Mouse (Mus musculus): Measurements from ENCODE around the gene Vmn2r-ps159. TPM values are rescaled to one million over a fixed set of nuclear protein-coding genes. Genes with fewer than 3 reads are reported as not detected.
"Not testable (repeated sequence)": the region's sequence is repeated elsewhere in the genome, so short reads cannot be mapped to it uniquely, and the experiment has no call there.

Vmn2r-ps159 gene
- total RNA-seq (2012; rRNA removed) (not detected in 2 replicates), polyA plus RNA-seq (2012; ENCODE audit: insufficient read depth in 1 of 2, insufficient read length in 2 of 2, low read depth in 1 of 2, low replicate concordance in 2 of 2, missing spikeins in 1 of 2) (not detected)

- H3K27ac ChIP-seq (ENCODE audit: control insufficient read depth, low read depth, low read length); H3K9ac ChIP-seq (ENCODE audit: control insufficient read depth, low read depth, low read length, poor library complexity, severe bottlenecking); DNase-seq (ENCODE audit: low read depth, low spot score); H3K4me3 ChIP-seq (ENCODE audit: control insufficient read depth in 1 of 2, insufficient read depth in 1 of 2, low read depth in 2 of 2, low read length in 2 of 2); H3K27me3 ChIP-seq (ENCODE audit: control insufficient read depth in 1 of 2, insufficient read depth in 2 of 2, low read length in 2 of 2); H3K79me2 ChIP-seq (ENCODE audit: control insufficient read depth, insufficient read depth, low read length, poor library complexity); H3K4me1 ChIP-seq (ENCODE audit: control insufficient read depth in 1 of 2, insufficient read depth in 2 of 2, low read length in 2 of 2); H3K9me3 ChIP-seq (replicated peaks; ENCODE audit: insufficient read depth, low read length); H3K36me3 ChIP-seq (ENCODE audit: control insufficient read depth in 1 of 2, insufficient read depth in 2 of 2, low read length in 2 of 2): not testable (repeated sequence)
These were observed at the start of gene Vmn2r-ps159 for GRCm38 (mm10) chr4:156330803-156331202. Gene Vmn2r-ps159 (plus strand): TSS chr4:156331103.

GRCm38 (mm10) chr4:156341601-156342504 is 10.9 kb downstream of the Vmn2r-ps159 start:
- H3K27me3 ChIP-seq (ENCODE audit: control insufficient read depth in 1 of 2, insufficient read depth in 2 of 2, low read length in 2 of 2); H3K9me3 ChIP-seq (replicated peaks; ENCODE audit: insufficient read depth, low read length); H3K27ac ChIP-seq (ENCODE audit: control insufficient read depth, low read depth, low read length); H3K9ac ChIP-seq (ENCODE audit: control insufficient read depth, low read depth, low read length, poor library complexity, severe bottlenecking); H3K36me3 ChIP-seq (ENCODE audit: control insufficient read depth in 1 of 2, insufficient read depth in 2 of 2, low read length in 2 of 2); H3K4me3 ChIP-seq (ENCODE audit: control insufficient read depth in 1 of 2, insufficient read depth in 1 of 2, low read depth in 2 of 2, low read length in 2 of 2); H3K4me1 ChIP-seq (ENCODE audit: control insufficient read depth in 1 of 2, insufficient read depth in 2 of 2, low read length in 2 of 2); H3K79me2 ChIP-seq (ENCODE audit: control insufficient read depth, insufficient read depth, low read length, poor library complexity); DNase-seq (ENCODE audit: low read depth, low spot score): not testable (repeated sequence)

GRCm38 (mm10) chr4:156342569-156343325 is 11.8 kb downstream of the Vmn2r-ps159 start:
- Histone ChIP-seq H3K27ac (ENCODE audit: control insufficient read depth, low read depth, low read length) (no peak overlapping the region), H3K36me3 (ENCODE audit: control insufficient read depth in 1 of 2, insufficient read depth in 2 of 2, low read length in 2 of 2) (no peaks in the 10 kb centered on the region), H3K9ac (ENCODE audit: control insufficient read depth, low read depth, low read length, poor library complexity, severe bottlenecking) (no peak overlapping the region), H3K27me3 (ENCODE audit: control insufficient read depth in 1 of 2, insufficient read depth in 2 of 2, low read length in 2 of 2) (no peaks in the 10 kb centered on the region), H3K9me3 (replicated peaks; ENCODE audit: insufficient read depth, low read length) (no peaks in the 10 kb centered on the region), H3K4me1 (ENCODE audit: control insufficient read depth in 1 of 2, insufficient read depth in 2 of 2, low read length in 2 of 2) (no peaks in the 10 kb centered on the region), H3K4me3 (ENCODE audit: control insufficient read depth in 1 of 2, insufficient read depth in 1 of 2, low read depth in 2 of 2, low read length in 2 of 2) (no peak overlapping the region), H3K79me2 (ENCODE audit: control insufficient read depth, insufficient read depth, low read length, poor library complexity) (no peaks in the 10 kb centered on the region)
- TF ChIP-seq USF2 (IDR thresholded peaks at IDR 0.05; ENCODE audit: borderline replicate concordance in 1 of 2, insufficient read depth in 1 of 2, low read depth in 1 of 2, low read length in 2 of 2): no peak
- TF ChIP-seq MYC (IDR thresholded peaks at IDR 0.05; ENCODE audit: low read depth, low read length): no peak
- TF ChIP-seq MAFK (IDR thresholded peaks at IDR 0.05; ENCODE audit: borderline replicate concordance, low read depth, low read length): no peak
- TF ChIP-seq NRF1 (IDR thresholded peaks at IDR 0.05; ENCODE audit: insufficient read depth, low read depth, low read length, poor library complexity, severe bottlenecking): no peak
- TF ChIP-seq POLR2AphosphoS2 (IDR thresholded peaks at IDR 0.05; ENCODE audit: low read length): no peak
- TF ChIP-seq NELFE (IDR thresholded peaks at IDR 0.05; ENCODE audit: low read depth, low read length): no peak
- no peak for TF ChIP-seq MAZ (IDR thresholded peaks at IDR 0.05; ENCODE audit: low read depth, low read length)
- TF ChIP-seq BHLHE40 (IDR thresholded peaks at IDR 0.05; ENCODE audit: borderline replicate concordance, low read depth, low read length): no peak
- TF ChIP-seq CHD1 (IDR thresholded peaks at IDR 0.05; ENCODE audit: low read depth, low read length): no peak
- TF ChIP-seq TCF12 (IDR thresholded peaks at IDR 0.05; ENCODE audit: low read depth, low read length): no peak
- DNase-seq (ENCODE audit: low read depth, low spot score): no peak

Data from MEL (cell line).